Mouse (Mus musculus): ENCODE data around the gene Gm20532.

Gm20532 gene

GRCm38 (mm10) chr2:26586294-26587043 lies at the start of gene Gm20532:
Gene Gm20532, plus strand, starts transcription at chr2:26586639.
- in situ Hi-C loops (cut with MboI), result loop anchor here (5.0 kb wide), 1 partner anchor 51 kb away; no protein-coding TSS in a partner anchor

GRCm38 (mm10) chr2:26539516-26539915 lies 46.9 kb upstream of the Gm20532 start:
- in situ Hi-C loops (cut with MboI), result no loop called here

- in situ Hi-C loops (cut with MboI), result no loop called here
These were observed 45.7 kb upstream of the Gm20532 start for GRCm38 (mm10) chr2:26540721-26541120.

- in situ Hi-C loops (cut with MboI), result no loop called here
These were observed 45.1 kb upstream of the Gm20532 start for GRCm38 (mm10) chr2:26541258-26541910.

GRCm38 (mm10) chr2:26543155-26543554 lies 43.3 kb upstream of the Gm20532 start:
- in situ Hi-C loops (cut with MboI), result no loop called here

GRCm38 (mm10) chr2:26543768-26544167 lies 42.7 kb upstream of the Gm20532 start:
- in situ Hi-C loops (cut with MboI), result no loop called here

GRCm38 (mm10) chr2:26544265-26544664 lies 42.2 kb upstream of the Gm20532 start:
- in situ Hi-C loops (cut with MboI), result no loop called here

- in situ Hi-C loops (cut with MboI), result no loop called here
These were observed 39.0 kb upstream of the Gm20532 start for GRCm38 (mm10) chr2:26547481-26547880.

- in situ Hi-C loops (cut with MboI), result no loop called here
These were observed 36.6 kb upstream of the Gm20532 start for GRCm38 (mm10) chr2:26549801-26550200.

- in situ Hi-C loops (cut with MboI), result no loop called here
These were observed 36.2 kb upstream of the Gm20532 start for GRCm38 (mm10) chr2:26550205-26550604.

GRCm38 (mm10) chr2:26550777-26551176 lies 35.7 kb upstream of the Gm20532 start:
- in situ Hi-C loops (cut with MboI), result no loop called here

GRCm38 (mm10) chr2:26551446-26551845 lies 35.0 kb upstream of the Gm20532 start:
- in situ Hi-C loops (cut with MboI), result no loop called here

- in situ Hi-C loops (cut with MboI), result no loop called here
These were observed 34.4 kb upstream of the Gm20532 start for GRCm38 (mm10) chr2:26552066-26552465.

- in situ Hi-C loops (cut with MboI), result no loop called here
These were observed 32.5 kb upstream of the Gm20532 start for GRCm38 (mm10) chr2:26553904-26554303.

- in situ Hi-C loops (cut with MboI), result no loop called here
These were observed 31.4 kb upstream of the Gm20532 start for GRCm38 (mm10) chr2:26555076-26555475.

GRCm38 (mm10) chr2:26556535-26556993 lies 29.9 kb upstream of the Gm20532 start:
- in situ Hi-C loops (cut with MboI), result no loop called here

GRCm38 (mm10) chr2:26560506-26560905 lies 25.9 kb upstream of the Gm20532 start:
- in situ Hi-C loops (cut with MboI), result loop anchor here (5.0 kb wide), 1 partner anchor 108 kb away; no protein-coding TSS in a partner anchor

GRCm38 (mm10) chr2:26561351-26562016 lies 25.0 kb upstream of the Gm20532 start:
- in situ Hi-C loops (cut with MboI), result loop anchor here (5.0 kb wide), 1 partner anchor 109 kb away; no protein-coding TSS in a partner anchor

GRCm38 (mm10) chr2:26566221-26566620 lies 20.2 kb upstream of the Gm20532 start:
- in situ Hi-C loops (cut with MboI), result no loop called here

- in situ Hi-C loops (cut with MboI), result no loop called here
These were observed 16.4 kb upstream of the Gm20532 start for GRCm38 (mm10) chr2:26570034-26570433.

- in situ Hi-C loops (cut with MboI), result no loop called here
These were observed 15.0 kb upstream of the Gm20532 start for GRCm38 (mm10) chr2:26571400-26571799.

- in situ Hi-C loops (cut with MboI), result no loop called here
These were observed 14.6 kb upstream of the Gm20532 start for GRCm38 (mm10) chr2:26571826-26572225.
